Mouse (Mus musculus) bone marrow, adult 2 months (tissue): ENCODE measurements around the gene Bcl6b.

Source experiments
- CTCF ChIP-seq: fragments of 200-500 bp; IDR thresholded peaks from 2 replicates; pipeline ENCODE4 v1.5.1; 2011; ENCODE audit warnings: low read length, control low read depth; ENCODE audit not compliant: control insufficient read depth, insufficient read depth
- POLR2A ChIP-seq: fragments of 200-500 bp; IDR thresholded peaks from 2 replicates; pipeline ENCODE4 v1.6.1; 2011; ENCODE audit warnings: low read depth, mild to moderate bottlenecking, control low read depth, low read length, borderline replicate concordance; ENCODE audit not compliant: control insufficient read depth

GRCm38 (mm10) chr11:70223724-70224123, 5.9 kb downstream of the Bcl6b start:
- TF ChIP-seq CTCF (no peak), POLR2A (no peak)
